Mouse (Mus musculus) embryonic facial prominence, embryonic 14.5 days (tissue): ENCODE data around the gene 4931422A03Rik. TPM values are rescaled to one million over a fixed set of nuclear protein-coding genes. Genes with fewer than 3 reads are reported as not detected.

ENCODE experiments used
- ATAC-seq: fragments of 200-750 bp; cut with Nextera tagmentation; 2 replicates; pipeline ENCODE4 v1.8.0; 2017; ENCODE audit warnings: low read depth, moderate number of reproducible peaks, moderate TSS enrichment
- DNase-seq: peaks from one replicate; pipeline ENCODE4 v3.0.0-alpha.2; 2015; ENCODE audit warnings: low spot score
- H3K27ac ChIP-seq: fragments of 300-500 bp; sonication (generic); replicated peaks from 2 replicates; pipeline ENCODE4 v1.5.1; 2014; ENCODE audit warnings: low read depth, mild to moderate bottlenecking, low read length, moderate library complexity
- H3K27me3 ChIP-seq: fragments of 300-500 bp; sonication (generic); replicated peaks from 2 replicates; pipeline ENCODE4 v1.6.1; 2014; ENCODE audit warnings: low read length; ENCODE audit not compliant: control insufficient read depth, insufficient read depth
- H3K36me3 ChIP-seq: fragments of 300-500 bp; sonication (generic); 2 replicates; pipeline ENCODE4 v1.6.1; 2014; ENCODE audit warnings: low read length, mixed read lengths; ENCODE audit not compliant: control insufficient read depth, insufficient read depth
- H3K4me1 ChIP-seq: fragments of 300-500 bp; sonication (generic); 2 replicates; pipeline ENCODE4 v1.6.1; 2014; ENCODE audit warnings: antibody characterized with exemption, low read length; ENCODE audit not compliant: control insufficient read depth, insufficient read depth
- H3K4me2 ChIP-seq: fragments of 300-500 bp; sonication (generic); 2 replicates; pipeline ENCODE4 v1.6.1; 2014; ENCODE audit warnings: low read depth, mild to moderate bottlenecking, low read length, moderate library complexity, mixed read lengths
- H3K4me3 ChIP-seq: fragments of 300-500 bp; sonication (generic); 2 replicates; pipeline ENCODE4 v1.5.1; 2014; ENCODE audit warnings: low read depth, mild to moderate bottlenecking, low read length
- H3K9ac ChIP-seq: fragments of 300-500 bp; sonication (generic); 2 replicates; pipeline ENCODE4 v1.6.1; 2014; ENCODE audit warnings: low read depth, mild to moderate bottlenecking, low read length, moderate library complexity, mixed read lengths
- H3K9me3 ChIP-seq: fragments of 300-500 bp; sonication (generic); 2 replicates; pipeline ENCODE4 v1.6.1; 2016; ENCODE audit warnings: low read length; ENCODE audit not compliant: control insufficient read depth
- WGBS: fragments of 180-500 bp; shearing (Covaris S2); extraction: QIAGEN DNeasy Blood & Tissue Kit; methylation state at CpG from one replicate; pipeline ENCODE4 v1.1.7; 2014; 5-methylcytosine and 5-hydroxymethylcytosine counted together
- polyA plus RNA-seq: library from polyadenylated mRNA; unstranded; fragments of >200 nt; fragmentation: Nextera tagmentation; extraction: Ambion mirVana; gene quantifications from 2 replicates; pipeline ENCODE4 v1.2.1, GENCODE M21; 2014

4931422A03Rik gene
- polyA plus RNA-seq, 1 experiment from 2014 or later, result 1.3 TPM

- no peak overlapping the region for H3K4me3 ChIP-seq
- no peaks in the 10 kb centered on the region for H3K9me3 ChIP-seq
- ATAC-seq (no peak), DNase-seq (no peak)
- peaks cover 4% of the 10 kb centered on the region; the same call in 1 of the 2 replicates for H3K27me3 ChIP-seq
- H3K27ac ChIP-seq, result no peak overlapping the region
- H3K36me3 ChIP-seq, result no peaks in the 10 kb centered on the region
- 77% methylated on average over 7 of the region's 7 CpGs for WGBS
- H3K4me2 ChIP-seq, result no peak overlapping the region
- H3K9ac ChIP-seq, result no peak overlapping the region
- H3K4me1 ChIP-seq, result no peaks in the 10 kb centered on the region
Measured at GRCm38 (mm10) chr2:104007793-104008519, 20.2 kb downstream of the 4931422A03Rik start.

GRCm38 (mm10) chr2:104002711-104003413, 25.3 kb downstream of the 4931422A03Rik start:
- peak; percentile 48 for DNase-seq
- Histone ChIP-seq H3K36me3 (no peaks in the 10 kb centered on the region), H3K4me2 (no peak overlapping the region), H3K9ac (no peak overlapping the region), H3K9me3 (no peaks in the 10 kb centered on the region), H3K4me3 (no peak overlapping the region), H3K4me1 (no peaks in the 10 kb centered on the region), H3K27me3 (peaks cover 4% of the 10 kb centered on the region; the same call in 1 of the 2 replicates), H3K27ac (no peak overlapping the region)
- WGBS, result 34% methylated on average over 16 of the region's 16 CpGs
- ATAC-seq, result 0 out of 2 replicates have a peak, but pooled peaks have one; percentile 68

GRCm38 (mm10) chr2:104001861-104002260, 26.3 kb downstream of the 4931422A03Rik start:
- H3K4me3 ChIP-seq, result no peak overlapping the region
- no peak overlapping the region for H3K9ac ChIP-seq
- no peak for DNase-seq
- no peak overlapping the region for H3K4me2 ChIP-seq
- H3K27ac ChIP-seq, result no peak overlapping the region
- H3K9me3 ChIP-seq, result no peaks in the 10 kb centered on the region
- ATAC-seq, result no peak
- H3K4me1 ChIP-seq, result no peaks in the 10 kb centered on the region
- WGBS, result 67% methylated on average over 4 of the region's 4 CpGs
- no peaks in the 10 kb centered on the region for H3K36me3 ChIP-seq
- peaks cover 4% of the 10 kb centered on the region; the same call in 1 of the 2 replicates for H3K27me3 ChIP-seq

GRCm38 (mm10) chr2:104001076-104001475, 27.1 kb downstream of the 4931422A03Rik start:
- ATAC-seq, result no peak
- H3K27me3 ChIP-seq, result peaks cover 4% of the 10 kb centered on the region; the same call in 1 of the 2 replicates
- H3K4me3 ChIP-seq, result no peak overlapping the region
- H3K36me3 ChIP-seq, result no peaks in the 10 kb centered on the region
- WGBS, result 20% methylated on average over 2 of the region's 2 CpGs
- H3K27ac ChIP-seq, result no peak overlapping the region
- H3K4me1 ChIP-seq, result no peaks in the 10 kb centered on the region
- H3K9ac ChIP-seq, result no peak overlapping the region
- no peaks in the 10 kb centered on the region for H3K9me3 ChIP-seq
- no peak for DNase-seq
- H3K4me2 ChIP-seq, result no peak overlapping the region

GRCm38 (mm10) chr2:103992618-103993332, 35.4 kb downstream of the 4931422A03Rik start:
- ATAC-seq (no peak), DNase-seq (no peak)
- peaks cover 11% of the 10 kb centered on the region for H3K27me3 ChIP-seq
- 26% methylated on average over 17 of the region's 17 CpGs for WGBS
- no peak overlapping the region for H3K4me3 ChIP-seq
- no peak overlapping the region for H3K9ac ChIP-seq
- H3K9me3 ChIP-seq, result no peaks in the 10 kb centered on the region
- H3K27ac ChIP-seq, result no peak overlapping the region
- no peak overlapping the region for H3K4me2 ChIP-seq
- no peaks in the 10 kb centered on the region for H3K36me3 ChIP-seq
- H3K4me1 ChIP-seq, result no peaks in the 10 kb centered on the region

- H3K9ac ChIP-seq, result no peak overlapping the region
- H3K36me3 ChIP-seq, result no peaks in the 10 kb centered on the region
- H3K27ac ChIP-seq, result no peak overlapping the region
- H3K27me3 ChIP-seq, result peaks cover 11% of the 10 kb centered on the region
- no peak overlapping the region for H3K4me2 ChIP-seq
- no peaks in the 10 kb centered on the region for H3K9me3 ChIP-seq
- 59% methylated on average over 9 of the region's 9 CpGs for WGBS
- H3K4me1 ChIP-seq, result no peaks in the 10 kb centered on the region
- no peak for ATAC-seq
- no peak overlapping the region for H3K4me3 ChIP-seq
- DNase-seq, result no peak
Measured at GRCm38 (mm10) chr2:103992162-103992561, 36.0 kb downstream of the 4931422A03Rik start.

GRCm38 (mm10) chr2:103991303-103991702, 36.9 kb downstream of the 4931422A03Rik start:
- no peak for DNase-seq
- no peak overlapping the region for H3K4me3 ChIP-seq
- no peak overlapping the region for H3K4me2 ChIP-seq
- H3K36me3 ChIP-seq, result no peaks in the 10 kb centered on the region
- H3K4me1 ChIP-seq, result no peaks in the 10 kb centered on the region
- H3K9me3 ChIP-seq, result no peaks in the 10 kb centered on the region
- H3K27me3 ChIP-seq, result peaks cover 11% of the 10 kb centered on the region
- H3K9ac ChIP-seq, result no peak overlapping the region
- no peak for ATAC-seq
- H3K27ac ChIP-seq, result no peak overlapping the region

GRCm38 (mm10) chr2:103989724-103990123, 38.4 kb downstream of the 4931422A03Rik start:
- Histone ChIP-seq H3K4me3 (no peak overlapping the region), H3K9ac (no peak overlapping the region), H3K27me3 (peaks cover 11% of the 10 kb centered on the region), H3K9me3 (no peaks in the 10 kb centered on the region), H3K4me2 (no peak overlapping the region), H3K36me3 (no peaks in the 10 kb centered on the region), H3K4me1 (no peaks in the 10 kb centered on the region), H3K27ac (no peak overlapping the region)
- DNase-seq (no peak), ATAC-seq (no peak)
- WGBS, result 91% methylated on average over 6 of the region's 6 CpGs
